Mouse (Mus musculus): ENCODE results near the gene Polr2i. TPM values are rescaled to one million over a fixed set of nuclear protein-coding genes. Genes with fewer than 3 reads are reported as not detected.
A peak's percentile ranks its signal among the peaks of the same experiment; 100 is the strongest.
"Not testable (repeated sequence)": the region's sequence is repeated elsewhere in the genome, so short reads cannot be mapped to it uniquely, and the experiment has no call there.

Gene Polr2i
- total RNA-seq, 2 experiments from 2014 or later, result 57.6 to 59.5 TPM

DNA sequence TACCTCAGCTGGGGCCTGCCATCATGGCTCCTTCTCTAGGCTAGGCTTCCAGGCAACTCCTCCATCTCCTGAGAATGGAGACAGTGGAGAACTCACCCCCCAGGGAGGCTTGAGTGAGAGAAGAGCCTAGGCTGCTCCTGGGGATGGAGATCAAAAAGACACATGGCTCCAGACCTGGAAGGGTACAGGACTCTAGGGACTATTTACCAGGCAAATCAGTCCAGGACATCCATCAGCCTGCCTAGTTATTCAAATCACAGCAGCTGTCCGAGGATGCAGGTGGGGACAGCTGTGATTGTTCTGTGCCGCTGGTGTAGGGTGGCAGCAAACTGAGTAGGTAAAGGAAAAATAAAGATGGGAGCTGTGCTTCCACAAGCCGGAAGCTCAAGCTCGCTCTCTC is 3.9 kb downstream of the Polr2i start, which contains the start of gene Ovol3:
TSS of gene Ovol3 (minus strand) at position 101 of the 400 bp plus-strand sequence.
- intact Hi-C loops (cut with DNase I), result no loop called here
- DNase-seq (ENCODE audit: low spot score in 2 of 2), result no peak

DNA sequence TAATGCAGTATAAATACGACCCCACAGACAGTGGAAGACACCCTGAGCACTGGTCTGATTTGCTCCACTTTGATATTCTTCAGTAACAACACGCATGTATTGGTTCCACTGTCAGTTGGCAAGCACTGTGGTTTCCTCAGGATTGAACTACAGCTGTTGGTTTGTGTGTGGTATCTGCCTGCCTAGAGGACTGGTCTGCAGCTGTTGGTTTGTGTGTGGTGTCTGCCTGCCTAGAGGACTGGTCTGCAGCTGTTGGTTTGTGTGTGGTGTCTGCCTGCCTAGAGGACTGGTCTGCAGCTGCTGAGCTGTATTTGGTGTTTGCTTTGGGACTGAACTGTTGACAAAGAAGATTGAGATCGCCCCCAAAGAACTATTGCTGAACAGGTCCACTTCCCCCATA is 5.6 kb downstream of the Polr2i start:
- DNase-seq (ENCODE audit: low spot score in 2 of 2); intact Hi-C loops (cut with DNase I): not testable (repeated sequence)

DNA sequence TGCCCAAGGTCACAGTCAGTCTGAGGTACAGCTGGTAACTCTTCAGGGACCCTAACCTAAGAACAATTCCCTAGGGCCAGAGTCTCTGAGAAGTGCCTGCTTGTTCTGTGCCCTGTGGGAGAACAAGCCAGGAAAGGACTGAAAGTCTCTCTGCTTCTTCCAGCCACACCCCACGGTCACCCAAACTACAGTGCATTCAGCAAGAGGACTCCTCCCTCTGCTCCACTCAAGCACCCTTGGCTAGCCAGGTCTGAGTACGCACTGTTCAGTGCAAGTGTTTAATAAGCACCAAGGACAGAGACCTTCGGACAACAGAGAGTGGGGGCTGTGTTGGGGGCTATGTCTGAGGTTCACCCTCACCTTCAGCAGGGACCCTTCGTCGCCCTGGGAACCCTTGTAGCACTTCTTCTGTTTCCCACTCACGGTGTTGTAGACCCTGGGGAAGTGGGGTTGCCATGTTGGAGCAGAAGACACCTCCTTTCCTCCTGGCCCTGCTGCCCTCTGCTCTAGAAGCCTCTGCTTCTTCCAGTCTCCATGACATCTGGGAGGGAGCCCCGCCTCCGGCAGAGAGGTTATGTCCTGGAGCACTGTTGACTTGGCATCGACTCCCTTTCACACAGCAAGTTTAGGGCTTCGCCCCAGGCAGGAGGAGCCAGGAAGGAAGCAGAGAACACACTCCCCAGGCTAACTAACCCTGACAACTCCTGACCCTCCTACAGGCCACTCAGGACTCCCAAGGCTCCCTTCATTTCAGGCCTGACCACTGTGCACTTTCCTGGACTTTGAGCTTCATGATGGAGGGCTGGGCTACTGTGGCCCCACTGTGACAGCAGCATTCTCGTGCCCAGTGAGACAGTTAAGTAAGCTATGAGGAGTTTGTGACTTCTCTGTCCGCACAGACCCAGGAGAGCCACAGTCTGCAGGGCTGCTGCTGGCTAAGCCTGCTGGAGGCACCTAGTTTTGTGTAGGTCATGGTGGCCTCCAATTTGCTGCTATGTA is 20.5 kb downstream of the Polr2i start:
- intact Hi-C loops (cut with DNase I), result no loop called here
- no peak for DNase-seq (ENCODE audit: low spot score in 2 of 2)

DNA sequence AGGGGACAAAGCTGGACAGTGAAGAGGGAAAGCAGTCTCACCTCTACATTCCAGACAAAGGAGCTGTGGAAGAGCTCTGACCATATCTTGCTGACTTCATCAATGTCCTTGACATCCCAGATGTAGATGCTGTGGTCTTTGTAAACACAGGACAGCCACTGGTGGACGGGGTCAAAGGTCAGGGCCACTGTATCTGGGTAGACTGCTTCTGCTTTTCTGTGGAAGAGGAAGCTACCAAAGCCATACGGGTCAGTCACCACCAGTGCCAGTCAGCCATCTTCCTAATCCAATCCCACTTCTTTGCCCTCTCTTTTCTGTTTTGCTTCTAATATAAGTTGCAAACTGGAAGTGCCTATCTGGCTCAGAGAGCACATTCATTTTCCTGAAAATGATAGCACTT is 33.3 kb downstream of the Polr2i start:
- intact Hi-C loops (cut with DNase I), result no loop called here
- DNase-seq (ENCODE audit: low spot score in 2 of 2), result no peak

DNA sequence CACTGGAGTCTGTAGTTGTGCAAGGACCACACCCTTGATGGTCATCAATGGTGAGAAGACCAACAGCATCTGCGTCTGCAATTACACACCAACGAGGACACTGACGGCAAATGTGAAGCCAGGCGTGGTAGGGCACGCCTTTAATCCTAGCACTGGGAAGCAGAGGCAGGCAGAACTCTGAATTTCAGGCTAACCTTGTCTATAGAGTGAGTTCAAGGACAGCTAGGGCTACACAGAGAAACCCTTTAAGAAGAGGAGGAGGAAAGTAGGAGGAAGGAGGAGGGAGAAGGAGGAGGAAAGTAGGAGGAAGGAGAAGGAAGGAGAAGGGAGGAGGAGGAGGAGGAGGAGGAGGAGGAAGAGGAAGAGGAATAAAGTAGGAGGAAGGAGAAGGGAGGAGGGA is 33.8 kb downstream of the Polr2i start:
- no peak for DNase-seq (ENCODE audit: low spot score in 2 of 2)
- intact Hi-C loops (cut with DNase I), result no loop called here

DNA sequence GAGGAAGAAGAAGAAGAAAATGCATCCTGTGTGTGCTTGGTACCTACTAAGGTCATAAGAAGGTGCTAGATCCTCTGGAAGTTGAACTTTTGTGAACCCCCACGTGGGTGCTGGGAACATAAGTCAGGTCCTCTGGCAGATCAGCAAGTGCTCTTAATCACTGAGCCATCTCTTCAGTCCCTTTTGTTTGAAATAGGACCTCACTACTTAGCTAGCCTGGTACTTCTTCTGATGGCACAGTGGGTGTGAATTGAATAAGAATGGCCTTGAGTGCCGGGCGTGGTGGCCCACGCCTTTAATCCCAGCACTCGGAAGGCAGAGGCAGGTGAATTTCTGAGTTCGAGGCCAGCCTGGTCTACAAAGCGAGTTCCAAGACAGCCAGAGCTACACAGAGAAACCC is 34.2 kb downstream of the Polr2i start:
- intact Hi-C loops (cut with DNase I), result no loop called here
- DNase-seq (ENCODE audit: low spot score in 2 of 2), result no peak

DNA sequence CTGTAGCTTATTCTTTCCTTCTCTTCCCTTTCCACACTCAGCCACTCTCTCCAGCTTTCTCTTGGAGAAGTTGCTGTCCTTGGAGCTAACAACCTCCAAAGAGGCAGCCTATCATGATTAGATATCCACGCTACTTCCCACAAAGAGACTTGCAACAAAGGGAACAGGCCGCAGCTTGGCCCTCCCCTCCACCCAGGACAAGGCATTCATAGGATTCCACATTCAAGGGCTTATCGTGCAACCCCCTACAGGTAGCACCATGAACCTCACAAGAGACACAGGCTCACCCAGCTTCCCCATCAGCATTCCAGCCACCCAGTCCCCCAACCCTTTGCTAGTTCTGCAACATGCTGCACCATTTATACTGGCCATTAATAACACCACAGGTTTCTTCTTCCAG is 35.0 kb downstream of the Polr2i start:
- intact Hi-C loops (cut with DNase I), result no loop called here
- DNase-seq (ENCODE audit: low spot score in 2 of 2), result no peak

DNA sequence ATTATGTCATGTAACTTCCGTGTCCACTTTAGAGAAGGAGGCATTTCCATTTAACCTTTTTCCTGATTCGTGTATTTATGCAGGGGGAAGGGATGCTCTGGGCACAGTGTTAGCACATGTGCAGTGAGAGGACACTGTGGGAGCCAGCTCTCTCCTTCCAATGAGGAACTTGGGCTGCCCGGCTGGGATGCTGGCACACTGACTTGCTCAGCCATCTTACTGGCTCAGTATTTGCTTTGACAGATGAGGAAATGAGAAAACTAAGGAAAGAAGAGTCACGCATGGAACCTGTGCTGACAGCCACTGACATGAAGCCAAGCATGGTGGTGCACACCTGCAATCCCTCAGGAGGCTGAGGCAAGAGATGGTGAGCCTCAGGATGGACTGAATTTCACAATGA is 37.9 kb downstream of the Polr2i start:
- DNase-seq (ENCODE audit: low spot score in 2 of 2), result no peak
- intact Hi-C loops (cut with DNase I), result loop anchor here (2.0 kb wide), 1 partner anchor 31 kb away; no protein-coding TSS in a partner anchor

DNA sequence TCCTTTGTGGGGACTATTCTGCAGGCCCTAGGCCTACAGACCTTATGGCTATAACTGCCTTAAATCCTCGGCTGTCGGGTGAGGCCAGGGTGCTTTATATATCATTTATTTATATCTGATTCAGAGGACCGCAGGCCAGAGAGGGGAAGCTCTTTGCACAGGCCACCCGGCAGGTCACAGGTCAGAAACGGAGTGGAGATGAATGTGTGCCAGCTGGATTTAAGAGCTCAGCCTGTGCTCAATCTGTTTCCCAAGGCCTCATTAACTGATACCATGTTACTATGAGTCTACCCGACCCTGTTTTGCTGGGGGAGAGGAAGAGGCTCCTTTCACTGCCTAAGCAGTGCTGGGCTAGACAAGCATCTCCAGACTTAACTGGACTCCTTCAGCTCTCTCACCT is 42.6 kb downstream of the Polr2i start:
- no peak for DNase-seq (ENCODE audit: low spot score in 2 of 2)
- intact Hi-C loops (cut with DNase I), result no loop called here

DNA sequence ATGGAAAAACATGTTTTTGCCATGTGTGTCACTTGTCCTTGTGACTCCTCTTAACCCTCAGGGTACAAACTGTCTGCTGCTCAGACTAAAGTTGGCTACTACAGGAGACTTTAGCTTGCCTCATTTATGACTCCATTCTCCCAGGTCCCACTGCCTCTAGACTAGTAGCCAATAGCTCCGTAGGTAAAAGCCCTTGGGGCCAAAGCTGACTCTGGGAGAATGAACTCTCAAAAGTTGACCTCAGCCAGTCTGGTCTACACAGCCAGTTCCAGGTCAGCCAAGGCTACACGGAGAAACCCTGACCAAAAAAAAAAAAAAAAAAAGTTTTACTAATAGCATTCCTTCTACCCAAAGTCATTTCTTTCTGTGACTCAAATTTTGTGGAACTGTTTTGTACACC is 47.2 kb downstream of the Polr2i start:
- DNase-seq (ENCODE audit: low spot score in 2 of 2), result no peak
- intact Hi-C loops (cut with DNase I), result no loop called here

DNA sequence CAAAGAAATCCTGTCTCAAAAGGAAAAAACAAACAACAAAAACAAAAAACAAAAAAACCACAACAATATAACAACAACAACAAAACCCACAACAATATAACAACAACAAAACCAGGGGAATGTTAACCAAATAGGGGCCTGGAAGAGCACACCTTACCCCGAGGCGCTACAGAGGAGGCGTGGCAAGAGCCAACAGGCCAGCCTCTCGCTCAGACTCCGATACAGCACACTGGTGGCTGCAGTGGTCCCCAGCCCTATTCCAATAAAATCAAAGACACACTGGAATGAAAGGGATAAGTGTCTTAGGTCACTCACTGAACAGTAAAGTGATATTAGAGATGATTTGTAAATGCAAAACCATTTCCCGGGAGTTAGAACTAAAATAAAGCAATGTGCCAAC is 47.8 kb downstream of the Polr2i start:
- no peak for DNase-seq (ENCODE audit: low spot score in 2 of 2)
- intact Hi-C loops (cut with DNase I), result no loop called here

DNA sequence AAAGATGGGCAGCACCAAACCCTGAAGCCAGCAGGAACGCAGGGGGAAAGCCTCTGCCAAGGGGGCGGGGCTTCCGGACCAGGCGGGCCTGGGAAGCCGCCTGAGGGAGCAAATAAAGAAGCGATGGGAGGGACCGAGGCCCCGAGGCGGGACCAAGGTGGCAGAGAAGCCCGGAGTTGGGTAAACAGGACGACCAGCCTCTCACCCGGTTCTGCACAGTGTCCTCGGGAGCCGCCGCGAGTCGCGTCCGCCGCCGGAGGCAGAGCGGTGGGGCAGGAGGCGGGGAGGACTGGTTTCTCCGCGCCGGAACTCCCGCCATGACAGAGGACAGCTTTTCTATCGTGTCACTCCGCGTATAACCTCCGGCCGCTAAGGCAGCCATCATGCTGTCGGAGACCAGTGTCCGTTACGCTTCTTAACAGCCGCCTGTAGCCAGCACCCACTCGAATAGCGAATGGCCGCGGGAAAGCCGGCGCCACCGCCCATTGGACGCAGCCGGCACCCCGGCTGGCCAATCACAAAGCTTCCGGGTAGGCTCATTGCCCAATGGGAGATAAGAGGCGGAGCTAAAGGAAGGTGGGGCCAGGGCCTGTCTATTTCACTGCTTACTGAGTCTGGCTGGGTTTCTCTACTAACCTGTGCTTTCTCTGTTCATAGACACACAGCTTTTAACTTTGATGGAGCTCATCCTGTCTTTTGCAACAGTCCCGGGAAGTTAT is 48.4 kb downstream of the Polr2i start, which contains the start of the genes Thap8 and Wdr62:
TSS of gene Thap8 (plus strand) at position 144 of the 719 bp plus-strand sequence.
TSS of gene Wdr62 (minus strand) at position 469 of the 719 bp plus-strand sequence.
- peak; percentile 90 to 95 for DNase-seq (ENCODE audit: low spot score in 2 of 2)
- intact Hi-C loops (cut with DNase I), result loop anchor here (1.0 kb wide), 1 partner anchor 48 kb away; the partner anchor contains the start of gene Tbcb

DNA sequence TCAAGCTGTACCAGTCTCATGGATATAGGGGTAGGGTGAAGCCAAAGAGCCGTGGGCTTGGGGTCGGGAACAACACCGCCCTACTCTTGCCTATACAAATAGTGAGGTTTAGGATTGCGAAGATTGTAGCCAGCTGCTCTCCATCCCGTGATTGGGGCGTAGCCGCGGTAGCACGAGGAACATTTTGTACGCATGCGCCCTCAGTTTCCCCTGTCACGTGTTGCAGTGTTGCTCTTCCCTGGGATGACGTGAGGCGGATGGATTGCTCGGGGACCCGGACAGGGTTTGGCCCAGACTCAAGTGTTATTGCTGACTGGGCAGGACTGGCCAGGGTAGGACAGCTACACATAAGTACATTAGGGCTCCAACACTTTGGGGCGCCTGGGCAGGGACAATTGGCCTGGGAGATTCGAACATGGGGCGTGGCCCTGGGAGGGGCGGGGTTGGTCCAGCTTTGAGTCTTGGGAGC is 49.0 kb downstream of the Polr2i start:
- intact Hi-C loops (cut with DNase I), result loop anchor here (1.0 kb wide), 1 partner anchor 48 kb away; the partner anchor contains the start of gene Tbcb
- peak; percentile 87 to 91 for DNase-seq (ENCODE audit: low spot score in 2 of 2)

DNA sequence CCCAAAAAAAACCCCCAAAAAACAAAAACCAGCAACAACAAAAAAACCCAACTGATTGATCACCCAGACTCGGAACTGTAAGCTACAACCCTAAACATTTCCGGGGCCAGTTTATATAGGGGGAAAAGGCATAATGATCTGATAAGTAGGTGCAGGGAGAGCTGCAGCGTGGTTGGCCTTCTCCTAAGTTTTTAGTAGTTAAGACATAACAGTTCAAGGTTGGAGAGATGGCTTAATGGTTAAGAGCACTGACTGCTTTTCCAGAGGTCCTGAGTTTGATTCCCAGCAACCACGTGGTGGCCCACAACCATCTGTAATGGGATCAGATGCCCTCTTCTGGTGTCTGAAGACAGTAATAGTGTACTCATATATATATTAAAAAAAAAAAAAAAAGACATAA is 49.8 kb downstream of the Polr2i start:
- intact Hi-C loops (cut with DNase I), result no loop called here

DNA sequence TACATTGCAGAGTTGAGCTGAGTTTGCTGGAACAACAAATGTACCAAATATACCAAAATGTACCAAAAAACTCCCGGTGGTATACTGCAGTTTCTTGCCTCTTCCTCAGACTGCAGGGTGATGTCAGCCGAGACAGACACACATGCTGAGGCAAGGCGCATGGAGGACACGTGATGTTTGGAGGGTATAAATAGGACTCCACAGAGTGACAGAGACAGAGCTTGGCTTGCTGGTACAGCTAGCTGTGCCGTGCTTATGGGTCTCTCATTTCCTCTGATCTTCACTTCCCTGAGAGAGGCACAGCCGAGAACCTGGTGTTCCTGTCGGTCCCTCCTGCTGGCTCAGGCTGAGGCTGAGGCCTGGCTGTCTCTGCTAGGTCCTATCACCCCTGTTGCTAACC is 51.0 kb downstream of the Polr2i start:
- intact Hi-C loops (cut with DNase I), result no loop called here
- peak in 1 of 2 experiments; percentile 58 for DNase-seq (ENCODE audit: low spot score in 2 of 2)

More for the DNA sequence above, 49.8 kb downstream of the Polr2i start:
- DNase-seq (ENCODE audit: low spot score in 2 of 2), result no peak

Other genes with a start within 250 kb of the Polr2i start
- gene Zfp568, start 248.0 kb upstream of the Polr2i start, total RNA-seq (2021), result 1 to 10 TPM; 3.8 to 6.4 TPM
- gene Zfp14, start 180.6 kb upstream of the Polr2i start, total RNA-seq (2021), result 1 to 10 TPM; 7.2 to 8.5 TPM
- 1 to 10 TPM; 5.0 to 5.1 TPM for gene Zfp82, start 159.0 kb upstream of the Polr2i start, total RNA-seq (2021)
- gene Gm26920, start 141.5 kb upstream of the Polr2i start, total RNA-seq (2021), result not detected
- 1 to 10 TPM; 7.2 to 7.5 TPM for gene Zfp566, start 141.4 kb upstream of the Polr2i start, total RNA-seq (2021)
- gene Zfp260, start 137.2 kb upstream of the Polr2i start, total RNA-seq (2021), result 10 to 100 TPM; 64.5 to 64.6 TPM
- 10 to 100 TPM; 34.9 to 36.0 TPM for gene Zfp382, start 110.0 kb upstream of the Polr2i start, total RNA-seq (2021)
- 10 to 100 TPM; 48.5 to 49.7 TPM for gene Zfp146, start 62.2 kb upstream of the Polr2i start, total RNA-seq (2021)
- gene Cox7a1, start 47.8 kb upstream of the Polr2i start, total RNA-seq (2021), result 1 to 10 TPM; 5.5 to 6.0 TPM
- 100 to 1,000 TPM; 180 to 183 TPM for gene Capns1, start 33.1 kb upstream of the Polr2i start, total RNA-seq (2021)
- gene Tbcb, start 324 bp downstream of the Polr2i start, total RNA-seq (2021), result 100 to 1,000 TPM; 130 to 143 TPM
- gene Ovol3, start 3.8 kb downstream of the Polr2i start, total RNA-seq (2021), result not detected
- under 1 TPM in 1 of 2 experiments, not detected in 1; 0.34 TPM for gene Thap8, start 48.1 kb downstream of the Polr2i start, total RNA-seq (2021)
- 1 to 10 TPM in 1 of 2 experiments, under 1 TPM in 1; 0.73 to 1.5 TPM for gene Wdr62, start 48.5 kb downstream of the Polr2i start, total RNA-seq (2021)
- gene Clip3, start 59.8 kb downstream of the Polr2i start, total RNA-seq (2021), result 100 to 1,000 TPM; 467 to 489 TPM
- 10 to 100 TPM; 63.6 to 64.4 TPM for gene Alkbh6, start 76.8 kb downstream of the Polr2i start, total RNA-seq (2021)
- 1 to 10 TPM; 8.4 to 8.7 TPM for gene Syne4, start 82.9 kb downstream of the Polr2i start, total RNA-seq (2021)
- gene E130208F15Rik, start 89.8 kb downstream of the Polr2i start, total RNA-seq (2021), result under 1 TPM; 0.32 to 0.55 TPM
- 1 to 10 TPM; 7.2 to 7.8 TPM for gene Sdhaf1, start 91.9 kb downstream of the Polr2i start, total RNA-seq (2021)
- gene Lrfn3, start 130.8 kb downstream of the Polr2i start, total RNA-seq (2021), result 10 to 100 TPM; 34.0 to 35.2 TPM
- gene Tyrobp, start 181.8 kb downstream of the Polr2i start, total RNA-seq (2021), result 10 to 100 TPM; 28.7 to 29.8 TPM
- gene Hcst, start 187.9 kb downstream of the Polr2i start, total RNA-seq (2021), result 1 to 10 TPM in 1 of 2 experiments, not detected in 1; 1.2 TPM
- 1 to 10 TPM; 2.6 to 2.7 TPM for gene Nfkbid, start 189.8 kb downstream of the Polr2i start, total RNA-seq (2021)
- gene Aplp1, start 213.6 kb downstream of the Polr2i start, total RNA-seq (2021), result 1,000 to 10,000 TPM; 1,270 to 1,289 TPM
- gene Kirrel2, start 225.7 kb downstream of the Polr2i start, total RNA-seq (2021), result 10 to 100 TPM; 11.4 to 11.7 TPM
- gene Nphs1, start 226.4 kb downstream of the Polr2i start, total RNA-seq (2021), result 1 to 10 TPM in 1 of 2 experiments, under 1 TPM in 1; 0.78 to 1.5 TPM